Mouse (Mus musculus) lung, embryonic 16.5 days (tissue): ENCODE measurements at regions not wholly inside any gene's neighbourhood (a gene's known extent, or its start where the extent isn't known, plus 50 kb on each side); places are given as distances from the start of the nearest gene placed in this dataset.
A peak's percentile ranks its signal among the peaks of the same experiment; 100 is the strongest.

ENCODE experiments used
- ATAC-seq: fragments of 200-750 bp; cut with Nextera tagmentation; 2 replicates; pipeline ENCODE4 v1.8.0; 2017; ENCODE audit warnings: low read depth, mild to moderate bottlenecking, moderate library complexity
- H3K27ac ChIP-seq: fragments of 300-500 bp; sonication (generic); 2 replicates; pipeline ENCODE4 v1.5.1; 2014; ENCODE audit warnings: mild to moderate bottlenecking, control low read depth, low read length
- H3K27me3 ChIP-seq: fragments of 300-500 bp; sonication (generic); 2 replicates; pipeline ENCODE4 v1.6.1; 2014; ENCODE audit warnings: low read depth, low read length, mixed read lengths; ENCODE audit not compliant: control insufficient read depth, insufficient read depth
- H3K36me3 ChIP-seq: fragments of 300-500 bp; sonication (generic); 2 replicates; pipeline ENCODE4 v1.6.1; 2014; ENCODE audit warnings: low read length; ENCODE audit not compliant: control insufficient read depth, insufficient read depth
- H3K4me1 ChIP-seq: fragments of 300-500 bp; sonication (generic); replicated peaks from 2 replicates; pipeline ENCODE4 v1.6.1; 2014; ENCODE audit warnings: low read length, mixed read lengths; ENCODE audit not compliant: control insufficient read depth, insufficient read depth
- H3K4me2 ChIP-seq: fragments of 300-500 bp; sonication (generic); 2 replicates; pipeline ENCODE4 v1.6.1; 2014; ENCODE audit warnings: low read depth, low read length, control low read depth
- H3K4me3 ChIP-seq: fragments of 300-500 bp; sonication (generic); 2 replicates; pipeline ENCODE4 v1.5.1; 2014; ENCODE audit warnings: mild to moderate bottlenecking, low read length, control low read depth
- H3K9ac ChIP-seq: fragments of 300-500 bp; sonication (generic); 2 replicates; pipeline ENCODE4 v1.6.1; 2014; ENCODE audit warnings: low read length, control low read depth
- H3K9me3 ChIP-seq: fragments of 300-500 bp; sonication (generic); 2 replicates; pipeline ENCODE4 v1.6.1; 2016; ENCODE audit warnings: low read length; ENCODE audit not compliant: control insufficient read depth
- WGBS: fragments of 180-500 bp; shearing (Covaris S2); extraction: QIAGEN DNeasy Blood & Tissue Kit; methylation state at CpG from one replicate; pipeline ENCODE4 v1.1.7; 2014; 5-methylcytosine and 5-hydroxymethylcytosine counted together

- Histone ChIP-seq H3K9ac (no peak overlapping the region), H3K4me2 (no peak overlapping the region), H3K4me3 (no peak overlapping the region), H3K36me3 (no peaks in the 10 kb centered on the region), H3K27me3 (no peaks in the 10 kb centered on the region), H3K9me3 (no peaks in the 10 kb centered on the region), H3K4me1 (peaks cover 11% of the 10 kb centered on the region), H3K27ac (no peak overlapping the region)
- ATAC-seq = no peak
- 48% methylated on average over 5 of the region's 5 CpGs for WGBS
These were observed 89.7 kb downstream of the Tomm20 start for GRCm38 (mm10) chr8:126855914-126856313.

GRCm38 (mm10) chr8:126855056-126855609, 90.5 kb downstream of the Tomm20 start:
- H3K9me3 ChIP-seq = no peaks in the 10 kb centered on the region
- no peak overlapping the region for H3K4me3 ChIP-seq
- H3K27ac ChIP-seq = no peak overlapping the region
- H3K4me1 ChIP-seq = peaks cover 16% of the 10 kb centered on the region
- no peak for ATAC-seq
- H3K36me3 ChIP-seq = no peaks in the 10 kb centered on the region
- H3K4me2 ChIP-seq = no peak overlapping the region
- no peaks in the 10 kb centered on the region for H3K27me3 ChIP-seq
- 48% methylated on average over 2 of the region's 2 CpGs for WGBS
- no peak overlapping the region for H3K9ac ChIP-seq

GRCm38 (mm10) chr8:126854121-126855055, 91.3 kb downstream of the Tomm20 start:
- H3K9ac ChIP-seq = no peak overlapping the region
- H3K4me3 ChIP-seq = no peak overlapping the region
- ATAC-seq = no peak
- H3K36me3 ChIP-seq = no peaks in the 10 kb centered on the region
- 59% methylated on average over 22 of the region's 22 CpGs for WGBS
- H3K27me3 ChIP-seq = no peaks in the 10 kb centered on the region
- no peaks in the 10 kb centered on the region for H3K9me3 ChIP-seq
- peaks cover 22% of the 10 kb centered on the region for H3K4me1 ChIP-seq
- H3K4me2 ChIP-seq = no peak overlapping the region
- H3K27ac ChIP-seq = peak overlapping the region; percentile 6; the same call in 1 of the 2 replicates

- peak overlapping the region; percentile 75 for H3K27ac ChIP-seq
- no peaks in the 10 kb centered on the region for H3K27me3 ChIP-seq
- peaks cover 30% of the 10 kb centered on the region for H3K4me1 ChIP-seq
- ATAC-seq = 0 out of 2 replicates have a peak, but pooled peaks have one; percentile 39
- H3K4me2 ChIP-seq = no peak overlapping the region
- H3K9ac ChIP-seq = 0 out of 2 replicates have a peak overlapping the region, but pooled peaks have one; percentile 15
- H3K36me3 ChIP-seq = no peaks in the 10 kb centered on the region
- 60% methylated on average over 10 of the region's 10 CpGs for WGBS
- H3K9me3 ChIP-seq = no peaks in the 10 kb centered on the region
- no peak overlapping the region for H3K4me3 ChIP-seq
These were observed 92.8 kb downstream of the Tomm20 start for GRCm38 (mm10) chr8:126852663-126853390.

GRCm38 (mm10) chr8:126852184-126852583, 93.5 kb downstream of the Tomm20 start:
- Histone ChIP-seq H3K4me3 (no peak overlapping the region), H3K4me1 (peaks cover 36% of the 10 kb centered on the region), H3K27ac (peak overlapping the region; percentile 75), H3K4me2 (no peak overlapping the region), H3K9me3 (no peaks in the 10 kb centered on the region), H3K36me3 (no peaks in the 10 kb centered on the region), H3K9ac (no peak overlapping the region), H3K27me3 (no peaks in the 10 kb centered on the region)
- no peak for ATAC-seq
- 49% methylated on average over 5 of the region's 5 CpGs for WGBS

- no peak overlapping the region for H3K9ac ChIP-seq
- H3K27me3 ChIP-seq = no peaks in the 10 kb centered on the region
- H3K4me3 ChIP-seq = no peak overlapping the region
- ATAC-seq = no peak
- 81% methylated on average over 3 of the region's 3 CpGs for WGBS
- no peak overlapping the region for H3K27ac ChIP-seq
- H3K4me2 ChIP-seq = no peak overlapping the region
- no peaks in the 10 kb centered on the region for H3K9me3 ChIP-seq
- peaks cover 39% of the 10 kb centered on the region for H3K4me1 ChIP-seq
- no peaks in the 10 kb centered on the region for H3K36me3 ChIP-seq
These were observed 93.9 kb downstream of the Tomm20 start for GRCm38 (mm10) chr8:126851780-126852179.

GRCm38 (mm10) chr8:126850189-126850535, 95.5 kb downstream of the Tomm20 start:
- 31% methylated on average over 1 of the region's 1 CpGs for WGBS
- Histone ChIP-seq H3K27ac (peak overlapping the region; percentile 88), H3K4me2 (no peak overlapping the region), H3K4me1 (peaks cover 47% of the 10 kb centered on the region), H3K9me3 (no peaks in the 10 kb centered on the region), H3K27me3 (no peaks in the 10 kb centered on the region), H3K36me3 (no peaks in the 10 kb centered on the region), H3K9ac (peak overlapping the region; percentile 45), H3K4me3 (no peak overlapping the region)
- ATAC-seq = no peak

- Histone ChIP-seq H3K27me3 (no peaks in the 10 kb centered on the region), H3K9ac (peak overlapping the region; percentile 45), H3K36me3 (no peaks in the 10 kb centered on the region), H3K27ac (peak overlapping the region; percentile 88), H3K4me3 (no peak overlapping the region), H3K4me2 (no peak overlapping the region), H3K4me1 (peaks cover 48% of the 10 kb centered on the region), H3K9me3 (no peaks in the 10 kb centered on the region)
- WGBS = 28% methylated on average over 9 of the region's 9 CpGs
- ATAC-seq = peak; percentile 60
These were observed 96.0 kb downstream of the Tomm20 start for GRCm38 (mm10) chr8:126849411-126850188.
